Mouse (Mus musculus) neural tube, embryonic 14.5 days (tissue): ENCODE data around the gene Tapt1. TPM values are rescaled to one million over a fixed set of nuclear protein-coding genes. Genes with fewer than 3 reads are reported as not detected.

Source experiments
- ATAC-seq: fragments of 200-750 bp; cut with Nextera tagmentation; 2 replicates; pipeline ENCODE4 v1.8.0; 2017; ENCODE audit warnings: low read depth, mild to moderate bottlenecking, moderate TSS enrichment, moderate library complexity
- H3K27ac ChIP-seq: fragments of 300-500 bp; sonication (generic); 2 replicates; pipeline ENCODE4 v1.5.1; 2014; ENCODE audit warnings: low read depth, mild to moderate bottlenecking, control low read depth, low read length, moderate library complexity, mixed read lengths
- H3K27me3 ChIP-seq: fragments of 300-500 bp; sonication (generic); 2 replicates; pipeline ENCODE4 v1.6.1; 2014; ENCODE audit warnings: low read length; ENCODE audit not compliant: control insufficient read depth, insufficient read depth
- H3K36me3 ChIP-seq: fragments of 300-500 bp; sonication (generic); 2 replicates; pipeline ENCODE4 v1.6.1; 2014; ENCODE audit warnings: low read length, mixed read lengths; ENCODE audit not compliant: control insufficient read depth, insufficient read depth
- H3K4me1 ChIP-seq: fragments of 300-500 bp; sonication (generic); 2 replicates; pipeline ENCODE4 v1.6.1; 2014; ENCODE audit warnings: low read length; ENCODE audit not compliant: control insufficient read depth, insufficient read depth
- H3K4me2 ChIP-seq: fragments of 300-500 bp; sonication (generic); 2 replicates; pipeline ENCODE4 v1.6.1; 2014; ENCODE audit warnings: mild to moderate bottlenecking, low read depth, low read length, control low read depth
- H3K4me3 ChIP-seq: fragments of 300-500 bp; sonication (generic); 2 replicates; pipeline ENCODE4 v1.5.1; 2014; ENCODE audit warnings: low read depth, low read length, control low read depth, mixed read lengths
- H3K9ac ChIP-seq: fragments of 300-500 bp; sonication (generic); replicated peaks from 2 replicates; pipeline ENCODE4 v1.6.1; 2014; ENCODE audit warnings: low read depth, mild to moderate bottlenecking, control low read depth, low read length, mixed read lengths
- H3K9me3 ChIP-seq: fragments of 300-500 bp; sonication (generic); 2 replicates; pipeline ENCODE4 v1.6.1; 2016; ENCODE audit warnings: low read length; ENCODE audit not compliant: control insufficient read depth
- WGBS: fragments of 180-500 bp; shearing (Covaris S2); extraction: QIAGEN DNeasy Blood & Tissue Kit; methylation state at CpG from one replicate; pipeline ENCODE4 v1.1.7; 2014; 5-methylcytosine and 5-hydroxymethylcytosine counted together
- polyA plus RNA-seq: library from polyadenylated mRNA; unstranded; fragments of >200 nt; fragmentation: Nextera tagmentation; extraction: Ambion mirVana; gene quantifications from 2 replicates; pipeline ENCODE4 v1.2.1, GENCODE M21; 2014

The Tapt1 gene
- polyA plus RNA-seq, 1 experiment from 2014 or later: 42.4 TPM

DNA sequence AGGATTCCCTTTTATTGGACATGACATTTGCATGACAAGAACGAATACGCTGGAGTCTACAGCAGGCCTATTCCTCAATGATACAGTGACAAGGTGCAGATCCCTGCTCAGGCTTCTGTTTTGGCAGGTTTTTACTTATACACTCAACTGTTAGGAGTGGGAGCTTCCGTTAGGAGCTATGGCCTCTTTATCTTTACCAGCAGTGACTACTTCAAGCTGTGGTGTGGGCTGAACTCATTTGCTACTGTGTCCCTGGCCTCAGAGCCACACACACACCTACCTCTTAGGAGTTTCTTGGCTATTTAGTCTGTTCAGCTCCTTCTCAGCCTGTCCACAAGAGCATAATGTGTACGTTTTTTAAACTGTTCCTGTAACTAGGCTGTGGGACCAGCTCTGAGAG, 30.3 kb downstream of the Tapt1 start:
- Histone ChIP-seq H3K27me3 (no peaks in the 10 kb centered on the region), H3K4me2 (no peak overlapping the region), H3K36me3 (peaks cover 6% of the 10 kb centered on the region), H3K27ac (no peak overlapping the region), H3K9me3 (no peaks in the 10 kb centered on the region), H3K4me3 (no peak overlapping the region), H3K9ac (no peak overlapping the region), H3K4me1 (no peaks in the 10 kb centered on the region)
- WGBS: 86% methylated on average over 4 of the region's 4 CpGs
- ATAC-seq: no peak

DNA sequence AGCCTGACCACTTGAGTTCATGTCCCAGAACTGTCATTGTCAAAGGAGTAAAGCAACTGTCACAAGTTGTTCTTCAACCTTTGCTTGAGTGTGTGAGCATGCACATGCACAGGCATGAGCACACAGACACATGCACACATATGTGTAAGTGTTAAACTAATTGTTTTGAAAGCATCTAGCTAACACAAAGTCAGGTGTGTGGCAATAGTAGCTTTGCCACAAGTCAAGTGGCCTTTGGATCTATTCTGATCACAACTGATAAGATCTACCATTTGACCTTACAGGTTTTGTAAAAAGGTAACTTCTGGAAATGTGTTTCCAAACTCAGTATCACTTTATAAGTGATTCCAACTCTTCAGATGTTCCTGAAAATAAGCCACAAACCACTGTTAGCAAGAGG, 39.1 kb downstream of the Tapt1 start:
- H3K27me3 ChIP-seq: no peaks in the 10 kb centered on the region
- no peak overlapping the region for H3K4me2 ChIP-seq
- ATAC-seq: no peak
- H3K4me3 ChIP-seq: no peak overlapping the region
- no peaks in the 10 kb centered on the region for H3K4me1 ChIP-seq
- no peak overlapping the region for H3K9ac ChIP-seq
- H3K9me3 ChIP-seq: no peaks in the 10 kb centered on the region
- H3K36me3 ChIP-seq: peaks cover 30% of the 10 kb centered on the region
- H3K27ac ChIP-seq: no peak overlapping the region

DNA sequence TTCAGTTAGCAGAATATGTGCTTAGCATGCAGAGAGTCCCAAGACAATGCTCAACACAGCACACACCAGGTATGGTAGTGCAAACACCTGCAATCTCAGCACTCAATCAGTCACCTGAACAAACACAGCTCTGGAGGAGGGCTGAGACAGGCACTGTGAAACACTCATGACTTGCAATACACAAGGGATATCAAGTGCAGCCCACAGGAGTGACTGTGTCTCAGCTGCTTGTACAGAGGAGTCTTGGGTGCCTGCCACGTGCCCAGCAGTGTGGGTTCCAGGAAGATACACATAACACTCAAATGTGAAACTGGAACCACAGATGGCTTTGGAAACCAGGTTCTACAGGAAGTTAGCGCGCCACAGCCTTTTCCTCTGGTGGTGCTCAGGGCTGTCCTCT, 44.8 kb downstream of the Tapt1 start:
- ATAC-seq: no peak
- H3K27me3 ChIP-seq: no peaks in the 10 kb centered on the region
- H3K36me3 ChIP-seq: peaks cover 34% of the 10 kb centered on the region
- no peaks in the 10 kb centered on the region for H3K4me1 ChIP-seq
- H3K27ac ChIP-seq: no peak overlapping the region
- 93% methylated on average over 3 of the region's 3 CpGs for WGBS
- H3K4me3 ChIP-seq: no peak overlapping the region
- no peak overlapping the region for H3K9ac ChIP-seq
- no peak overlapping the region for H3K4me2 ChIP-seq
- H3K9me3 ChIP-seq: no peaks in the 10 kb centered on the region

DNA sequence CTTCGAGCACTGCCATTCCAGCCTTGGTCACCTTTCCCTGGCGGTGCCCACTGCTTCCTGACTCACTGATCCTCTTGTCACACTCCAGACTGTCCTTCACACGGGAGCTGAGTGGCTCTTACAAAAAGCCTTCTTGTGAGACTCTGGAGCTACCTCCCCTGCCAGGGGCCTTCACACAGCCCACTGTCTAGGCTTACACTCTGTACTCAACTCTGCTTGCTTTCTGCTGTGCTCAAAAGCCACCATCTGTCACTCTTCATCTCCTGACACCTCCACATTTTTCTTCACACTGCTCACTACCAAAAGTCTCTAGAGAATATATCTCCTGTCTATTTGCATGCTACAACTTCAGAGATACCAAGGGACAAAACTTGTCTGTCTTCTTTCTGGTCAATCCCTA, 46.0 kb downstream of the Tapt1 start:
- WGBS: 93% methylated on average over 3 of the region's 3 CpGs

DNA sequence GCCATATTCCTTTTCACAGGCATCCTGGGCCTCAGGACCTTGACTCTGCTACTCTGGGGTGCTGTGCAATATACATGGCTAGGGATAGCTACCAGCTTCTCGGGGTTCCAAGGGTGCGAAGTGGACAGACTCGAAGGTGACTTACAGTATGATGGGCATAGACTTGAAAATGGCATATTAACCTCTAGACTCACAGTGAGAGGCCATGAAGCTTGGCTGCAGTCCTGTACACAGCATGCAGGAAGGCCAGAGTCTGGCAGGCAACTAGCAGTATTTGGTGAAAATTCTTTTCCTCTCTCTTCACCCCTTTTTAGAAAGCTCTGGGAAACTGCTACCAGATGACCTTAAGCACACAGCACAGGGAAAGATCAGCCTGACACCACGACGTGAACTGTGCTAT, 52.4 kb downstream of the Tapt1 start:
- no peak for ATAC-seq
- Histone ChIP-seq H3K4me3 (no peak overlapping the region), H3K27me3 (no peaks in the 10 kb centered on the region), H3K27ac (no peak overlapping the region), H3K4me1 (no peaks in the 10 kb centered on the region), H3K9me3 (no peaks in the 10 kb centered on the region), H3K4me2 (no peak overlapping the region), H3K36me3 (peaks cover 18% of the 10 kb centered on the region), H3K9ac (no peak overlapping the region)
- 89% methylated on average over 5 of the region's 5 CpGs for WGBS

More for the DNA sequence above, 46.0 kb downstream of the Tapt1 start:
- Histone ChIP-seq H3K4me3 (no peak overlapping the region), H3K27ac (no peak overlapping the region), H3K4me1 (no peaks in the 10 kb centered on the region), H3K9me3 (no peaks in the 10 kb centered on the region), H3K36me3 (peaks cover 41% of the 10 kb centered on the region), H3K4me2 (no peak overlapping the region), H3K9ac (no peak overlapping the region), H3K27me3 (no peaks in the 10 kb centered on the region)
- no peak for ATAC-seq

DNA sequence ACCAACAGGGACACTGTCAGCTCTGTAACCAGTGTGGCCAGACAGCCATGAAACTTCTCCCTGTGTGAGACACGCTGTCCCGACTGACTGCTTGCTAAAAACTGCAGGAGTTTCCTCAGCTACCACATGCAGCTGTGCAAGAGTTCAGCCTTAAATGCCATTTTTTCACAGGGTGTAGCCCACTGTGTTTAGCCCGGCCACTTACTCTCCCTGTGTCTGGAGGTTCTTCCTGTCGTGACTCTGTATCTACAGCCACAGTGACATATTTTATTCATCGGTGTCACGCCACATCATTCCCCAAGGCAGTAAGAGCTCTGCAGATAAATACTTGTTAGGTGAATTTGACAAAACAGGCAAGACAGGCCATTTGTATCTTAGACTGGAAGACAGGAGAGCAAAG, 59.6 kb downstream of the Tapt1 start:
- ATAC-seq: peak; percentile 46; the same call in 1 of the 2 replicates
- Histone ChIP-seq H3K9me3 (no peaks in the 10 kb centered on the region), H3K4me1 (no peaks in the 10 kb centered on the region), H3K4me3 (no peak overlapping the region), H3K36me3 (no peaks in the 10 kb centered on the region), H3K9ac (no peak overlapping the region), H3K27ac (no peak overlapping the region), H3K27me3 (no peaks in the 10 kb centered on the region), H3K4me2 (no peak overlapping the region)
- WGBS: 66% methylated on average over 6 of the region's 6 CpGs

DNA sequence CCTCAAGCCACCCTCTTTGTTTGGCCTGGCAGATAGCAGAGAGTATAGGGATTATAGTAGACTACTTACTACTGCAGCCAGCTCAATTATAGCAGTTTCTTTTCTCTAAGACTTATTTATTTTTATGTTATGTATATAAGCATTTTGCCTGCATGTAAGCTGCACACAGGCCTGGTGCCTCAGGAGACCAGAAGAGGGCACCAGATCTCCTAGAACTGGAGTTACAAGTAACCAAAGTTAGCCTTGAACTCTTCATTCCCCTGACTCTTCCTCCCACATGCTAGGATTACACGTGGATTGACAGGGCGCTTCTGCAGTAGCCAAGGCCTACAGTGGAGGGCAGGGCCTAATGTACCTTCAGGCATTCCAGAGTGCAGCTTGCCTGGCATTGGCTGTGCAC, 60.6 kb downstream of the Tapt1 start:
- no peak overlapping the region for H3K27ac ChIP-seq
- H3K9me3 ChIP-seq: no peaks in the 10 kb centered on the region
- H3K4me1 ChIP-seq: no peaks in the 10 kb centered on the region
- no peak overlapping the region for H3K4me2 ChIP-seq
- 51% methylated on average over 2 of the region's 2 CpGs for WGBS
- no peaks in the 10 kb centered on the region for H3K36me3 ChIP-seq
- no peak overlapping the region for H3K4me3 ChIP-seq
- H3K9ac ChIP-seq: no peak overlapping the region
- no peaks in the 10 kb centered on the region for H3K27me3 ChIP-seq
- no peak for ATAC-seq

DNA sequence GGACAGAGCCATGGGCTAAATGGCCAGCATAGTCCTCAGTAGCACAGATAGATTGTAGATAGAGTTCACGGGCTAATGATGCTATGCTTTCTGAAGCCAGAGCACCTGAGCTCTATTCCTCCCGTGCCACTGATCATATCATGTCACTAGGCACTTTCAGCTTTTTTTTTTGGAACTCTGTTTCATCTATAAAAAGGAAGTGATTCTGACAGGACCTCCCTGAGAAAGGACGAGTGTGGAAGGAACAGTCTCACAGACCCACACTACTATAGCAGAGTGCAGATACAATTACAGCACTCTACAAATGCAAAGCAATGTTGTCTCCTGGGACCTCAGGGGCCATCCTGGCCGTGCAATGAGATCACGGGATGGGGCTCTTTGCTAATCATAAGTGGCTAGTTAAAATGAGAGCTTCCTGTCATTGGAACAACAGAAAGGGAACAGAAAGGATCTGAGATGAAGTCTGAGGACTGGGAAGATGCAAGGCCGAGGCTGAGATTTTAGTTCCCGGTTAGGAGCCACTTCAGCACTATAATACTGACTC, 62.1 kb downstream of the Tapt1 start:
- Histone ChIP-seq H3K4me2 (no peak overlapping the region), H3K9ac (no peak overlapping the region), H3K27me3 (no peaks in the 10 kb centered on the region), H3K27ac (no peak overlapping the region), H3K36me3 (no peaks in the 10 kb centered on the region), H3K4me3 (no peak overlapping the region), H3K4me1 (no peaks in the 10 kb centered on the region), H3K9me3 (no peaks in the 10 kb centered on the region)
- 61% methylated on average over 7 of the region's 7 CpGs for WGBS
- ATAC-seq: no peak

DNA sequence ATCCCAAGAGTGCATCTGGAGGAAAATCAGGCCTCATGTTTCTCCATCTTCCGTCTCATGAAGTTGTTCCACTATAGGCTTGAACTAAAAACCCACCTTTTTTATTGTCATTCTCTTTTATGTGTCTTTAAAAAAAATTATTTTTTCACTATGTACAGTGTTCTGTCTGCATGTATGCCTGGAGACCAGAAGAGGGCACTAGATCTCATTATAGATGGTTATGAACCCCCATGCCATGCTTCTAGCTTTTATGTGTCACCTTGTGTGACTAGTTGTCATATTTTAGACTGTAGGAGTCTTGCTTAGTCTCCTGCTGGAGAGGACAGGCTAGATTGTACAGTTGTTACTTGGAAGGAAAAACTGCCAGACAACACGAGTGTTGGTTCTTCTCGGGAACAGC, 63.1 kb downstream of the Tapt1 start:
- H3K36me3 ChIP-seq: no peaks in the 10 kb centered on the region
- H3K4me1 ChIP-seq: no peaks in the 10 kb centered on the region
- no peaks in the 10 kb centered on the region for H3K27me3 ChIP-seq
- no peak for ATAC-seq
- H3K4me2 ChIP-seq: no peak overlapping the region
- H3K27ac ChIP-seq: no peak overlapping the region
- no peaks in the 10 kb centered on the region for H3K9me3 ChIP-seq
- no peak overlapping the region for H3K9ac ChIP-seq
- 95% methylated on average over 3 of the region's 3 CpGs for WGBS
- H3K4me3 ChIP-seq: no peak overlapping the region

DNA sequence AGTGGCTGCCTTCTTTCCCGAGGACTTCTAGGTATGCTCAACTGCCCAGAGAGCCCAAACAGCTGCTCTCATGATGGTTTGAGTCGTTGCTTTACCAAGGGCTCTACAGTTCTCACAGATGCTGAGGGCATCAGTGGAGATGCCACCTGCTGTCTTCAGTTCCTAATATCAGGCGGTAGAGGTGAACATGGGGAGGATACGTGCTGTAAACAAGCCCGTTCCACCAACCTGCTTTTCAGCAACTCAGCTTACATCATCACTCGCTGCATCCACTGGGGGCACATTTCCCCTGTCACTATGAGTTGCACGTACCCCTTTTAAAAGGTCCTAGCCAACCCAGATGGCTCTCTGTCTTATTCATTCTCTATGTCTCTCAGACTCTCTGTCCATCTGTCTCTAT, 63.6 kb downstream of the Tapt1 start:
- no peaks in the 10 kb centered on the region for H3K9me3 ChIP-seq
- H3K4me3 ChIP-seq: no peak overlapping the region
- no peaks in the 10 kb centered on the region for H3K36me3 ChIP-seq
- no peaks in the 10 kb centered on the region for H3K27me3 ChIP-seq
- WGBS: 90% methylated on average over 7 of the region's 7 CpGs
- H3K4me1 ChIP-seq: no peaks in the 10 kb centered on the region
- no peak overlapping the region for H3K27ac ChIP-seq
- no peak overlapping the region for H3K9ac ChIP-seq
- ATAC-seq: no peak
- H3K4me2 ChIP-seq: no peak overlapping the region
